Mouse (Mus musculus) liver, adult 2 months (tissue): Measurements from ENCODE around the gene Rgs9.
A peak's percentile ranks its signal among the peaks of the same experiment; 100 is the strongest.

Experiments used
- CTCF ChIP-seq: fragments of 200-500 bp; IDR thresholded peaks from 2 replicates; pipeline ENCODE4 v1.5.1; 2011; ENCODE audit warnings: low read depth, low read length, control low read depth
- POLR2A ChIP-seq: fragments of 200-500 bp; IDR thresholded peaks from 2 replicates; pipeline ENCODE4 v1.6.1; 2011; ENCODE audit warnings: low read length, control low read depth; ENCODE audit not compliant: insufficient read depth; ENCODE audit errors: extremely low read depth

GRCm38 (mm10) chr11:109343991-109344599, 46.2 kb upstream of the Rgs9 start:
- TF ChIP-seq CTCF = peak; percentile 70
- no peak for TF ChIP-seq POLR2A
